Mouse (Mus musculus) small intestine, adult 10 weeks (tissue): ENCODE data around the gene 9030025P20Rik. TPM values are rescaled to one million over a fixed set of nuclear protein-coding genes. Genes with fewer than 3 reads are reported as not detected.

Experiments used
- polyA plus RNA-seq: library from polyadenylated mRNA; stranded (reverse); fragments of 350-450 nt; fragmentation: Illumina TruSeq; extraction: RNeasy Lipid Tissue Mini Kit (QIAGEN cat#74804); gene quantifications from one replicate; pipeline ENCODE4 v1.2.3, GENCODE M21; 2014; ENCODE audit warnings: low replicate concordance

9030025P20Rik gene
- polyA plus RNA-seq = 4.9 TPM

GRCm38 (mm10) chr17:14978362-14979038, at the start of gene 9030025P20Rik, which contains the start of gene Gm3417:
TSS of gene 9030025P20Rik (plus strand) at chr17:14978468.
TSS of gene Gm3417 (minus strand) at chr17:14978790.

GRCm38 (mm10) chr17:14943009-14943728, 35.1 kb upstream of the 9030025P20Rik start, which contains the start of the genes Wdr27 and 1600012H06Rik:
TSS of gene Wdr27 (minus strand) at chr17:14943158.
TSS of gene 1600012H06Rik (plus strand) at chr17:14943184.

GRCm38 (mm10) chr17:14960951-14961556, 17.2 kb upstream of the 9030025P20Rik start, which contains the start of gene Phf10:
TSS of gene Phf10 (minus strand) at chr17:14961273.

GRCm38 (mm10) chr17:15009706-15010413, 31.6 kb downstream of the 9030025P20Rik start, which contains the start of gene Gm3435:
TSS of gene Gm3435 (plus strand) at chr17:15010176.

Other genes with a start within 250 kb of the 9030025P20Rik start
- gene Wdr27, start 35.3 kb upstream of the 9030025P20Rik start, polyA plus RNA-seq = 4.0 TPM
- gene 1600012H06Rik, start 35.3 kb upstream of the 9030025P20Rik start, polyA plus RNA-seq = 103 TPM
- gene Phf10, start 17.2 kb upstream of the 9030025P20Rik start, polyA plus RNA-seq = 87.8 TPM
- gene Gm3417, start 322 bp downstream of the 9030025P20Rik start, polyA plus RNA-seq = 1.8 TPM
- gene Gm3435, start 31.7 kb downstream of the 9030025P20Rik start, polyA plus RNA-seq = 2.1 TPM
- 43.9 TPM for gene Ermard, start 62.7 kb downstream of the 9030025P20Rik start, polyA plus RNA-seq
- gene Tcte3, start 63.0 kb downstream of the 9030025P20Rik start, polyA plus RNA-seq = 1.9 TPM
- gene Gm3448, start 63.1 kb downstream of the 9030025P20Rik start, polyA plus RNA-seq = 4.8 TPM